Mouse (Mus musculus) stomach, embryonic 15.5 days (tissue): ENCODE measurements around the gene Plekha6. TPM values are rescaled to one million over a fixed set of nuclear protein-coding genes. Genes with fewer than 3 reads are reported as not detected.

Source experiments
- ATAC-seq: fragments of 200-750 bp; cut with Nextera tagmentation; 2 replicates; pipeline ENCODE4 v1.8.0; 2017; ENCODE audit warnings: low read depth, moderate number of reproducible peaks, moderate TSS enrichment; ENCODE audit not compliant: insufficient read depth, low FRiP score
- H3K27ac ChIP-seq: fragments of 300-500 bp; sonication (generic); 2 replicates; pipeline ENCODE4 v1.5.1; 2015; ENCODE audit warnings: mild to moderate bottlenecking, inconsistent platforms
- H3K27me3 ChIP-seq: fragments of 300-500 bp; sonication (generic); replicated peaks from 2 replicates; pipeline ENCODE4 v1.6.1; 2015; ENCODE audit warnings: inconsistent platforms
- H3K36me3 ChIP-seq: fragments of 300-500 bp; sonication (generic); 2 replicates; pipeline ENCODE4 v1.6.1; 2015; ENCODE audit warnings: inconsistent platforms
- H3K4me1 ChIP-seq: fragments of 300-500 bp; sonication (generic); 2 replicates; pipeline ENCODE4 v1.6.1; 2015; ENCODE audit warnings: inconsistent platforms
- H3K4me2 ChIP-seq: fragments of 300-500 bp; sonication (generic); 2 replicates; pipeline ENCODE4 v1.6.1; 2015; ENCODE audit warnings: mild to moderate bottlenecking, inconsistent platforms
- H3K4me3 ChIP-seq: fragments of 300-500 bp; sonication (generic); replicated peaks from 2 replicates; pipeline ENCODE4 v1.5.1; 2015; ENCODE audit warnings: inconsistent platforms
- H3K9ac ChIP-seq: fragments of 300-500 bp; sonication (generic); 2 replicates; pipeline ENCODE4 v1.6.1; 2015; ENCODE audit warnings: inconsistent platforms
- H3K9me3 ChIP-seq: fragments of 300-500 bp; sonication (generic); 2 replicates; pipeline ENCODE4 v1.6.1; 2016; ENCODE audit warnings: inconsistent platforms
- WGBS: fragments of 180-500 bp; shearing (Covaris S2); methylation state at CpG from one replicate; pipeline ENCODE4 v1.1.7; 2015; 5-methylcytosine and 5-hydroxymethylcytosine counted together
- polyA plus RNA-seq: library from polyadenylated mRNA; unstranded; fragments of >200 nt; fragmentation: Nextera tagmentation; extraction: Ambion mirVana; gene quantifications from 2 replicates; pipeline ENCODE4 v1.2.1, GENCODE M21; 2015

The Plekha6 gene
- polyA plus RNA-seq, 1 experiment from 2014 or later = 16.5 TPM

DNA sequence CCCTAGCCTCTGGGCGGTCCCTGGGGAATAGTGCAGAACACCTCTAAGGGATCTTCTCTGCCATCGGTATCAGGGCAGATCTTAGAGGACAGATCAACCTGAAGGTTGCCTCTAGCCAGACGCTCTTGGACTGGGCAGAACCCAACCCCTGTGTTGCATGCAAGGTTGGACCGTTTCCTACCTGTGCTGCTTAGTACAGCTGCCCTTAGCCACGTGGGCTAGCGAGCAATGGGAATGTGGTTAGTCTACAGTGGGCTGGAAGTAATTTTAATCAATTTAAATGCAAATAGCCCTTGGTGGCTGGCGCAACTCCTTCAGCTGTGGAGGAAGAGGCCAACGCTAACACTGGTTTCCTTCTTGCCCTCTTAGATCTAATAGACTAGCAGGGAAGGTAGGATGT lies 6.2 kb downstream of the Plekha6 start:
- Histone ChIP-seq H3K4me1 (peaks cover 10% of the 10 kb centered on the region; the same call in 1 of the 2 replicates), H3K9me3 (no peaks in the 10 kb centered on the region), H3K27ac (no peak overlapping the region), H3K36me3 (no peaks in the 10 kb centered on the region), H3K4me3 (no peak overlapping the region), H3K9ac (no peak overlapping the region), H3K4me2 (no peak overlapping the region), H3K27me3 (no peaks in the 10 kb centered on the region; the same call in 1 of the 2 replicates)
- ATAC-seq = no peak
- 81% methylated on average over 8 of the region's 8 CpGs for WGBS

DNA sequence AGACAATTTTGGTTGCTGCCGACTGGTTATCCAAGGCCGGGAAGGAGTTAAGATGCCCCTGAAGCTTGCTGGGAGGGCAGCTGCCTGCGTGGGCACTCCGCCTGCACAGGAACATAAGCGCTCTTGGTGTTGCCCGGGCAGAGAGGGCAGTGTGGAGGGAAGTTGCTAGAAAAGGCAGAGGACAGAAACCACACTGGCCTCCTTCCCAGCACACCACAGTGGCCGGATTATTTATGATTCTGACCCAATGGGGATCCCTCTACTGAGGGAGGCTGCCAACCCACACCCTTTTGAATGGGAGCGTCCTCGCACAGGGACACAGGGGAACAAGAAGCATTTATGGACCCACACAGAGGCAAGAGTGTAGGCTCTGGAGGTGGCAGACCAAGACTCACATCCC lies 7.3 kb downstream of the Plekha6 start:
- peaks cover 10% of the 10 kb centered on the region; the same call in 1 of the 2 replicates for H3K4me1 ChIP-seq
- ATAC-seq = no peak
- H3K27ac ChIP-seq = no peak overlapping the region
- H3K9ac ChIP-seq = no peak overlapping the region
- no peak overlapping the region for H3K4me3 ChIP-seq
- H3K27me3 ChIP-seq = no peaks in the 10 kb centered on the region; the same call in 1 of the 2 replicates
- no peaks in the 10 kb centered on the region for H3K9me3 ChIP-seq
- WGBS = 88% methylated on average over 9 of the region's 9 CpGs
- H3K36me3 ChIP-seq = no peaks in the 10 kb centered on the region
- no peak overlapping the region for H3K4me2 ChIP-seq

DNA sequence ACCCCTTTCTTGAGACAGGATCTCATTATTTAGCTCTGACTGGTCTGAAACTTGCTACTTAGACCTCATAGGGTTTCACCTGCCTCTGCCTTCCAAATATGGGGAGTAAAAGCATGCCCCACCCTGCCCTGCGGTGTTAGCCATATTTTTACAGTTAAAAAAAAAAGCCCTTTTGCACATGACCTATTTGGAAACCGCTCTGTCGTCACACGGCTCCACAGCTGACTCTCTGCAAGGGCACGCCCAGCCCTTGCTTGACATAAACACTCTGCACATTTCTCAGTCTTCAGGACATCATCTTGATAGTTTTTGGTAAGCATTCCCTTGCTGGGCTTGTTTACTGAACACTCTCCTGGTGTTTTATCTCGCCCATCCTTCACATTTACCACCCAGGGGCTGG lies 11.1 kb downstream of the Plekha6 start:
- H3K27me3 ChIP-seq = no peaks in the 10 kb centered on the region
- H3K27ac ChIP-seq = no peak overlapping the region
- H3K4me1 ChIP-seq = peaks cover 6% of the 10 kb centered on the region; the same call in 1 of the 2 replicates
- 44% methylated on average over 6 of the region's 6 CpGs for WGBS
- no peak overlapping the region for H3K4me2 ChIP-seq
- H3K36me3 ChIP-seq = no peaks in the 10 kb centered on the region
- ATAC-seq = no peak
- H3K9me3 ChIP-seq = no peaks in the 10 kb centered on the region
- H3K4me3 ChIP-seq = no peak overlapping the region
- H3K9ac ChIP-seq = no peak overlapping the region

DNA sequence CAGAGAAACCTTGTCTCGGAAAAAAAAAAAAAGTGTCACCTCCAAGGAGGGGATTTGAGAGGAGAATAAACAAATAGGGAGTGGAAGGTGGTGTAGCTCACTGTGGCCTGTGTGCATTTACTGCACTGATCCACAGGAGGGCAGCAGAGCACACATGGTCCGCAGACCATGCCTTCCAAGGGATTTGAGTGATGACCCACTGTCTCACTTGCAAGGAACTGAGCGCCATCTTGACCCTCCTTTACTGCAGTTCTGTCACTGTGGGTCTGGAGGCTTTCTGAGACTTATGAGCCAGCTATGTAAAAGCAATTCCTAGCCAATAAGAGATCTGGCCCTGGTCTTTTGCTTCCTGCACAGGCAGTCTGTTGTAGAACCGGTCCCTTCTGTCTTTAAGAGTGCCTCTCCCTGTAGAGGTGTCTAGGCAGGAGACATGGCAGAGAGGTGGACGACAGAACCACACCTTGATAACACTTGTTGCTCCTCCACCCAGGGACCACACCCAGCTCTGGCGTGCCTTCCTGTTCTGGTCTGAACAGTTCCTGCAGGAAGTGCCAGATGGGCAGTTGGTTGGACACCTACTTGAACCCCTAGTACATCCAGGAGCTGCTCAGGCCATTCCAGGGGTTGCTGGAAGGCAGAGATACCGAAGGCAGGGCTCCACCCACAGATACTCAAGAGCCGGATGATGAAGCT lies 13.6 kb downstream of the Plekha6 start:
- Histone ChIP-seq H3K4me2 (no peak overlapping the region), H3K27ac (no peak overlapping the region), H3K4me1 (peaks cover 22% of the 10 kb centered on the region), H3K9me3 (no peaks in the 10 kb centered on the region), H3K4me3 (no peak overlapping the region), H3K9ac (no peak overlapping the region), H3K36me3 (no peaks in the 10 kb centered on the region), H3K27me3 (peaks cover 11% of the 10 kb centered on the region; the same call in 1 of the 2 replicates)
- 42% methylated on average over 8 of the region's 8 CpGs for WGBS
- no peak for ATAC-seq

DNA sequence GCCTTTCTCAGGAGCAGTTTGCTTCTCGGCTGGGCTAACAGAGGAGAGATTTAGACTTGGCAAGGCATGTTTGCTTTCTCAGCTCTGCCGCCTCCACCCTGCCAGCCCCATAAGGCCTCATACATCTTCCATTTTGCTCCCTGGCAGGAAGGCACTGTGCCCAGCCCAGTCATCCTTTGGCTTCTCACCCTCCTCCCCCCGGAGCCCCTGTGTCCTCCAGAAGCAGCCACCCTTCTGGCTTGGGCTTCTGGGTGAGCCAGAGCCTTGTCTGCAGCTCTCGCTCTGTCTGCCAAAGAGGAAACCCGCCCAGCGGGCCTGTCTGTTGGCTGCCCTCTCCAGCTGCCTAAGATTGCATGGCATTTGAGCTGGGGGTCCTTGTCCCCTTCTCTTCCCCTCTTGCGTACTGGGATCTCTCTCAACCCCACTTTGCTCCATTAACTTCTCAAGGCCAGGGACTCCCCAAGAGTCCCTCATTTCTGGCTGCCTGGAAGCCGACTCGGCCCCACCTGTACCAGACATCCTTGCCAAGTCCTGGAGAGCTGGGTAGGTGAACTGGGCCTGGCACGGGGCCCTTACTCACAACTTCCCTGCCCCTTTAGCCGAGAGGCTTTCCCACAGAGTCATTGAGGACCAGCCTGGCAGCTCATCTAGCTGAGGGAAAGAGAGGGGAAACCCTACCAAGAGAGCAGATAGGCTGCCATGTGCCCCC lies 14.9 kb downstream of the Plekha6 start:
- Histone ChIP-seq H3K27ac (0 out of 2 replicates have a peak overlapping the region, but pooled peaks have one; percentile 48), H3K4me3 (no peak overlapping the region), H3K27me3 (peaks cover 16% of the 10 kb centered on the region; the same call in 1 of the 2 replicates), H3K36me3 (no peaks in the 10 kb centered on the region), H3K9ac (no peak overlapping the region), H3K4me2 (no peak overlapping the region), H3K4me1 (peaks cover 28% of the 10 kb centered on the region), H3K9me3 (no peaks in the 10 kb centered on the region)
- ATAC-seq = no peak
- WGBS = 75% methylated on average over 11 of the region's 11 CpGs

DNA sequence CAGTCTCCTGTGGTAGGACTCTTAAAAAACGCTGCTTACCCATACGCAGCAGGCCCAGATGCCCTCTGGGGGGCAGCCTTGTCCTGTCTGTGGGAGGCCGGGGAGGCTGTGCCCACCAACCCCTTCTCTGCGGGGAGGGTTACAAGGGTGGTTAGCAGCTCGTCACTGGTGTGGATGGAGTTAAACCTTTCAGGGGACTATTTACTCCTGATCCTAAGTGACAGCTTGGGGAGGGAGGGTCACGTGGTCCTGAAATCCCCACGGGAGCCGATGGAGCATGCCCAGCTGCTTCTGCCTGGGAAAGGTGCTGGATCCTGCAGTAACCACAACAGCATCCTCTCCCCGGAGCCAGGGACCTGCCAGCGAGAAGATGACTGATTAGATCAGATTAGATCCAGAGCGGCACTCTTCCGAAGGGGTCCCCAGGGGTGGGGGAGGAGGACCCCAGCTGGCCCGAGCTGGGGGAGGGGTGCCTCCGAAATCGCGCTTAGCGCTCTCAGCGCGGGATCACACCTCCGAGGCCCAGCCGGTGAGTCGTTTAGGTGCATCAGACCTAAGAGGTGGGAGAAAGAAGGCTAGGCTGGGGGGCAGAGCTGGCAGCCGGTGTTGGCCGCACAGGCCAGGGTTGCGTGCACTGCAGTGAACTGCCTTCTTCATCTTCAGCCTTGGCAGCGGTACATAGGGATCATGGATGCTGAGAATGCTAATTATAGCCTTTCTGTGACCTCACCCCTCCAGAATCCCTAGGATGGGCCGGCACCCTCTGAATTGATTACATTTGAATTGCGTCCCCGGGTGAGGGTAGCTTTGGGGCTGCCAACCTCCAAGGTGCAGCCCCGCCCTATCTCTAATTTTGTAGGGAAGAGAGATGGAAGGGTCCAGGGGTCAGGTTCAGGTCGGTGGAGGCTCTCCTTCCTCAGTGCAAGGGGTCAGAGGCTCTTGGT lies 17.3 kb downstream of the Plekha6 start:
- Histone ChIP-seq H3K4me2 (peak overlapping the region; percentile 85), H3K27ac (no peak overlapping the region; the same call in 1 of the 2 replicates)
- WGBS = 1% methylated on average over 31 of the region's 31 CpGs

DNA sequence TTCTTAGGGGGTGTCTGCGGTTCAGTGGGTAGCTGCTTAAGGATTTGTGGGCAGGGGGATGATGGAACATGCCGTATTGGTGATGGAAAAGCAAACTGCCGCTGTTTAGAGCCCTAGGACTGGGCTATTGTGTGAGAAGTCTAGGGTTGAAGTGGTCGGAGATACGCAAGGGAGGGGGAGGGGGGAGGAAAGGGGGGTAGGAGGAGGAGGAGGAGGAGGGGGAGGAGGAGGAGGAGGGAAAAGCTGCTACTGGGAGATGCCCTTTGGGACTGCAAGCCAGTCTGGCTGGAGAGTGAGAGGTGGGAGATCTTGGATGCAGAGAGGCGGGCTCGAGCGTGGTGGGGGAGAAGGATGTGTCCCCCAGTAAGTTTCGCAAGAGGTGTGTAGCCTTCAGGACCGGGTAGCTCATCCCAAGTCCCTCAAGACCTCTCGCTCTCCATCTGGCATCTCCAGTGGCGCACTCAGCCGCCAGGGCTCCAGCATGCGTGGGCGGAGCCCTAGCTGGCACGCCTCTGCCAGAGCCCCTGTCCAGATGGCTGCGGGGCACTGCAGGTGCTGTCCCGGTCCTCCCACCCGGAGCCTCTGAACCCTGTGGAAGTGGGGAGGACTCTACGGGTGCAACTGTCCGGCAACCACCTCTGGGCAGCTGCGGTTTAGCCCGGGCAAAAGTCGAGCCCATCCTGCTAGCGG lies 18.2 kb downstream of the Plekha6 start:
- peaks cover 16% of the 10 kb centered on the region; the same call in 1 of the 2 replicates for H3K27me3 ChIP-seq
- no peaks in the 10 kb centered on the region for H3K9me3 ChIP-seq
- peak overlapping the region; percentile 85 for H3K4me2 ChIP-seq
- H3K4me3 ChIP-seq = peak overlapping the region; percentile 41
- no peak overlapping the region for H3K9ac ChIP-seq
- peak; percentile 30; the same call in 1 of the 2 replicates for ATAC-seq
- WGBS = 3% methylated on average over 25 of the region's 25 CpGs
- H3K27ac ChIP-seq = 0 out of 2 replicates have a peak overlapping the region, but pooled peaks have one; percentile 5
- peaks cover 28% of the 10 kb centered on the region for H3K4me1 ChIP-seq
- H3K36me3 ChIP-seq = no peaks in the 10 kb centered on the region

More for the DNA sequence above, 17.3 kb downstream of the Plekha6 start:
- ATAC-seq = peak; percentile 70
- H3K4me1 ChIP-seq = peaks cover 28% of the 10 kb centered on the region
- H3K9me3 ChIP-seq = no peaks in the 10 kb centered on the region
- H3K4me3 ChIP-seq = peak overlapping the region; percentile 41
- H3K9ac ChIP-seq = 0 out of 2 replicates have a peak overlapping the region, but pooled peaks have one; percentile 2
- no peaks in the 10 kb centered on the region for H3K36me3 ChIP-seq
- H3K27me3 ChIP-seq = peaks cover 16% of the 10 kb centered on the region; the same call in 1 of the 2 replicates

DNA sequence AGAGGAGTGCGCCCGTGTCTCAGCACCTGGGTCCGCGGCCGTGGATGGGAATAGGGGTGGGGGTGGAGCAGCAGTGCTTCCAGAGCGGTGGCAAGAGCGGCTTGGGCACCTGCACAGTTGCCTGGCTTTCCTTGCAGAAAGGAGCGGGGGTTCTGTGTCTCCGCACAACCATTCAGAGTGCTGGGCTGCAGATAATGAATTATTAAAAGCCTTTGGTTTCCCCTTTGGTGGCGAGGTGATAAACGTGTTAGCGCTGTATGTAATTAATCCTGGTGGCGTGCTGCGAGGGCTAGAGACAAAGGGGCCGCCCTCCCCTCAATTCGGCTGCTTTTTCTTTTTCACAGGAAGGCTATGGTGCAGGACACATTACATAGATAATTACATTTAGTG lies 18.7 kb downstream of the Plekha6 start:
- Histone ChIP-seq H3K27ac (0 out of 2 replicates have a peak overlapping the region, but pooled peaks have one; percentile 5), H3K4me3 (peak overlapping the region; percentile 41), H3K9me3 (no peaks in the 10 kb centered on the region), H3K9ac (no peak overlapping the region), H3K4me2 (peak overlapping the region; percentile 85), H3K36me3 (no peaks in the 10 kb centered on the region), H3K27me3 (peaks cover 16% of the 10 kb centered on the region; the same call in 1 of the 2 replicates), H3K4me1 (peaks cover 26% of the 10 kb centered on the region)
- WGBS = 9% methylated on average over 16 of the region's 16 CpGs
- ATAC-seq = no peak

DNA sequence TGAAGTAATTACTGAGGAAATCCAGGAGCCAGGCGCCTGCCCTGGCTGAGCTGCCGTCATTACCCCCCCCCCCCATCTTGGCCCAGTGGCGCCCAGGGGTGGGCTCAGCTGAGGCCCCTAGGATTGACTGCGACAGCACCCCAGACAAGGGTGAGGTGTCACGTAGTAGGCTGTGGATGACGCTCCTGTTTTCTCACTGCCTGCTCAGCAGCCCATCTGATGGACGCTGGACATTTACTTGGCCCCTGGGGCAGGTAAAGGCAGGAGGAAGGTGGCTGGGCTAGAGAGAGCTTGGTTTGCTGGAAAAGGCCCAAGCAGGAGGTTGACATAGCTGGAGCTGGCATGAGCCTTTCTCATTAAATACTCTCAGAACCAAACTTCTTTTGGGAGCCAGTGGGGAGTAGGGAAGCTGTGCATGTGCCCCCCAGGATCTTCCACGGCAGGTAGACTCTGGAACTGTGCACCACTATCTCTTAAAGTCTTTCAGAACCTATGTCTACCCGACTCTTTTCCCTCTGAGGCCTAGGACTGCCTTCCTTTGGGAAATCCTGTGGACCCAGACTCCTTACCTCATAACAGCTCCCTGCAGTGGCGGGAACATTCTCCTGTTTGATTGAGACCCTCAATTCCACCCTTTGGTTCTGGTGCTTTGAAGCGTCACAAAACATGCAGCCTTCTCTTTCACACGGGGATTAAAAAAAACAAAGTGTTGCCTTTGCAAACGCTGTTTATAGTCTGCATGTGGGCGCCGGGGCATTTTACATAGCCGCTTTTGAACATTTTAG lies 19.3 kb downstream of the Plekha6 start:
- Histone ChIP-seq H3K4me2 (peak overlapping the region; percentile 85; the same call in 1 of the 2 replicates), H3K27ac (no peak overlapping the region; the same call in 1 of the 2 replicates), H3K9me3 (no peaks in the 10 kb centered on the region), H3K36me3 (no peaks in the 10 kb centered on the region), H3K27me3 (peaks cover 16% of the 10 kb centered on the region; the same call in 1 of the 2 replicates), H3K9ac (no peak overlapping the region), H3K4me1 (peaks cover 22% of the 10 kb centered on the region), H3K4me3 (no peak overlapping the region)
- WGBS = 58% methylated on average over 16 of the region's 16 CpGs
- no peak for ATAC-seq

DNA sequence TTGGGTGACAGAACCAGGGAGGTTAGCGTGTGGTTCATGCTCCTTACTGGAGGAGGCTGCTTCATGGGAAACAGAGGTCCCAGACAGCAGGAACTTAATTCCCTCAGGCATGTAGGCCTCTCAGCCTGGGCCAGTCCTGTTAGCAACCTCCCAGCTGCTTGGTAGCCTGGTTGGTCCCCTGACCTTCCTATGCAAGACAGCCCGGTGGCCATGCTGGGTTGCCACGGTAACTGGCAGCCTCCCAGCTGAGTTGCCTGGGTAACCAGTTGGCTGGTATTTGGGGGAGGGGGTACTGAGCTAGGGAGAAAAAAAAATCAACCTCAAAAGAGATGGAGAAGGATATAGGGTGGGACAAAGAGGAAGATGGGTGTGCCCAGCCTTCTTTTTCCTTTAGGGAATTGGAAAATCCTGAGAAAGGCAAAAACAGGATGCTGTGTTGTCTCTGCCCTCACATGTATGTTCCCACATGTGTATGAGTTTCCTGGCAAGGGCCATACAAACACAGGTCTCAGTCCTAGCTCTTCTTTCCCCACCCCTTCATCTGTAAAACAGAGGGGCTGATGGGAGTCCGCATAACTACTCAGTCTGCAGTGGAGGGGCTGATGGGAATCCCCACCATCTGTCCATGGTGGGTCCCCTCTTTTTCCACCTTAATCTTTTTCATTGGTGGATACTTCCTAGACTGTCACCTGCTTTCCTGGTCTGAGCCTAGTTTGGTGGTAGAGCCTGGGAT lies 24.1 kb downstream of the Plekha6 start:
- no peak overlapping the region for H3K27ac ChIP-seq
- ATAC-seq = no peak
- WGBS = 28% methylated on average over 4 of the region's 4 CpGs

More for the DNA sequence above, 24.1 kb downstream of the Plekha6 start:
- Histone ChIP-seq H3K36me3 (no peaks in the 10 kb centered on the region), H3K9me3 (no peaks in the 10 kb centered on the region), H3K4me2 (no peak overlapping the region), H3K4me1 (peaks cover 7% of the 10 kb centered on the region; the same call in 1 of the 2 replicates), H3K9ac (no peak overlapping the region), H3K4me3 (no peak overlapping the region), H3K27me3 (0 out of 2 replicates have a peak, but pooled peaks cover 2% of the 10 kb centered on the region)
